Mouse (Mus musculus): ENCODE data around the gene Abcc2.

GRCm38 (mm10) chr19:43797216-43797615 is 15.2 kb downstream of the Abcc2 start:
- TF ChIP-seq GATA1 (IDR thresholded peaks at IDR 0.05; ENCODE audit: borderline replicate concordance, low read length) (no peak), FLI1 (IDR thresholded peaks at IDR 0.05; ENCODE audit: low read length) (no peak)

All from megakaryocyte, embryonic 14.5 days (primary cell).